Comparison of ENCODE assay signal across 8 mouse cellular contexts in the genomic region with DNA sequence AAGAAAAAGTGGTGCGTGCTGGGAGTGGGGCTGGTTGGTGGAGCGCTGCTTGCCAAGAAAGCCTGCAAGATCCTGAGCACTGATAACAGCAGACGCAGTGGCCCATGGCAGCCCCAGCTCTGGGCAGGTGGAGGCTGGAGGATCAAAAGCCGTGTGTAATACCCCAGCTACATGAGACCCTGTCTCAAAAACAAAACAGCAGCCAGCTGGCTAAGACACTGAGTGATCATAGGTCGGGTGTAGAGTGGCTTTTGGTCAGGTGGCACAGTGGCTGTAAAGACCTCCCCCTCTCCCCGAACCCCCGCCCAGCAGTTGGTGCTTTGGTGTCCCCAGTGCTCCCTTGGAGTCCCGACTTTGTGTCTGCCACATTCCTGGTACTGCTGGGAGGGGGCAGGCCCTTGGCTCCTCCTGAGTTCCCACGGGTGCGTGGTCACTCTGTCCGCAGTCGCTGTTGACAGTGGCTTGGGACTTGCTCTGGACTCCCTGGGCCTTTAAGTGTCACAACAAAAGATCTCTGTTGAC. TPM values are rescaled to one million over a fixed set of nuclear protein-coding genes. Genes with fewer than 3 reads are reported as not detected.
DNase-seq lines count a peak whose midpoint lies in the region; ATAC-seq and TF ChIP-seq lines count a peak whose summit lies in the region.

No protein-coding gene starts in this region.

- DNase-seq in lung, postnatal 36 days: no peak
- peak; percentile 57 for DNase-seq in thymus, postnatal 25 days
- no peak for DNase-seq in cerebellum, adult 8-10 months
- DNase-seq in gastrocnemius, postnatal 10 days: no peak

- TF ChIP-seq CTCF in cortical plate, adult 2 months (IDR thresholded peaks at IDR 0.05; ENCODE audit: extremely low read depth, insufficient read depth, low read length): no peak

- H3K9ac ChIP-seq in lung, embryonic 16.5 days (ENCODE audit: low read length): peak overlapping the region; percentile 42
- H3K9ac ChIP-seq in hindbrain, embryonic 12.5 days: peak overlapping the region; percentile 49

- peaks cover 10% of the 10 kb centered on the region for H3K36me3 ChIP-seq in lung, embryonic 16.5 days (ENCODE audit: control insufficient read depth, insufficient read depth, low read length)
- peaks cover 24% of the 10 kb centered on the region for H3K36me3 ChIP-seq in hindbrain, embryonic 12.5 days

- ATAC-seq in lung, embryonic 16.5 days (ENCODE audit: low read depth): no peak; the same call in 1 of the 2 replicates
- peak; percentile 62 for ATAC-seq in hindbrain, embryonic 12.5 days (ENCODE audit: low FRiP score)
- peak; percentile 22 for ATAC-seq in megakaryocyte-erythroid progenitor cell, adult 5-6 weeks (replicated peaks; ENCODE audit: low FRiP score, low TSS enrichment, poor library complexity, severe bottlenecking)

- peaks cover 48% of the 10 kb centered on the region for H3K4me1 ChIP-seq in lung, embryonic 16.5 days (replicated peaks; ENCODE audit: control insufficient read depth, insufficient read depth, low read length)
- H3K4me1 ChIP-seq in cortical plate, adult 2 months (ENCODE audit: control insufficient read depth, insufficient read depth, low read length): peaks cover 8% of the 10 kb centered on the region
- peaks cover 51% of the 10 kb centered on the region for H3K4me1 ChIP-seq in hindbrain, embryonic 12.5 days

- H3K4me3 ChIP-seq in lung, embryonic 16.5 days (ENCODE audit: low read length): peak overlapping the region; percentile 35
- no peak overlapping the region for H3K4me3 ChIP-seq in cortical plate, adult 2 months (ENCODE audit: insufficient read depth, low read length)
- H3K4me3 ChIP-seq in hindbrain, embryonic 12.5 days: peak overlapping the region; percentile 23

- H3K27me3 ChIP-seq in lung, embryonic 16.5 days (ENCODE audit: control insufficient read depth, insufficient read depth, low read depth, low read length): no peaks in the 10 kb centered on the region
- no peaks in the 10 kb centered on the region for H3K27me3 ChIP-seq in hindbrain, embryonic 12.5 days

- no peak for TF ChIP-seq POLR2A in cortical plate, adult 2 months (IDR thresholded peaks at IDR 0.05; ENCODE audit: extremely low read depth, insufficient read depth, low read length)

- H3K4me2 ChIP-seq in lung, embryonic 16.5 days (ENCODE audit: low read depth, low read length): peak overlapping the region; percentile 56
- H3K4me2 ChIP-seq in hindbrain, embryonic 12.5 days (replicated peaks): peak overlapping the region; percentile 54

- no peaks in the 10 kb centered on the region for H3K9me3 ChIP-seq in lung, embryonic 16.5 days (ENCODE audit: control insufficient read depth, low read length)
- no peaks in the 10 kb centered on the region for H3K9me3 ChIP-seq in hindbrain, embryonic 12.5 days (replicated peaks)

- peak overlapping the region; percentile 96 for H3K27ac ChIP-seq in lung, embryonic 16.5 days (ENCODE audit: low read length)
- peak overlapping the region; percentile 8; the same call in 1 of the 2 replicates for H3K27ac ChIP-seq in cortical plate, adult 2 months (ENCODE audit: insufficient read depth, low read length)
- peak overlapping the region; percentile 86 for H3K27ac ChIP-seq in hindbrain, embryonic 12.5 days

- 1% methylated on average over 12 of the region's 12 CpGs for WGBS in lung, embryonic 16.5 days
- under 1% methylated on average over 12 of the region's 12 CpGs for WGBS in hindbrain, embryonic 12.5 days

RNA-seq across cellular contexts. Expression of a gene that starts 23.8 kb away (rescaled TPM):
- polyA plus RNA-seq in lung, embryonic 16.5 days (2015; fragmentation: Nextera tagmentation; extraction: Ambion mirVana): 10.0 and 10.3 TPM in 2 replicates
- 31.5 and 32.5 TPM in 2 replicates for polyA plus RNA-seq in cortical plate, adult 2 months (2012; rRNA removed)
- polyA plus RNA-seq in hindbrain, embryonic 12.5 days (2016; fragmentation: Nextera tagmentation; extraction: Ambion mirVana): 14.9 and 15.6 TPM in 2 replicates
- 16.4 and 25.5 TPM in 2 replicates for total RNA-seq in megakaryocyte-erythroid progenitor cell, adult 5-6 weeks (2014; fragmentation: Nextera tagmentation)
- 2.7 and 4.9 TPM in 2 replicates for total RNA-seq in megakaryocyte-erythroid progenitor cell, adult 5-6 weeks (2017)
- 1 to 10 TPM; 4.3 to 4.8 TPM for total RNA-seq in gastrocnemius, postnatal 10 days (2021)

RNA-seq across cellular contexts. Expression of a gene that starts 38.7 kb away (rescaled TPM):
- polyA plus RNA-seq in lung, embryonic 16.5 days (2015; fragmentation: Nextera tagmentation; extraction: Ambion mirVana): 3.1 and 3.3 TPM in 2 replicates
- 19.4 and 21.1 TPM in 2 replicates for polyA plus RNA-seq in cortical plate, adult 2 months (2012; rRNA removed)
- 7.9 and 8.8 TPM in 2 replicates for polyA plus RNA-seq in hindbrain, embryonic 12.5 days (2016; fragmentation: Nextera tagmentation; extraction: Ambion mirVana)
- total RNA-seq in megakaryocyte-erythroid progenitor cell, adult 5-6 weeks (2014; fragmentation: Nextera tagmentation): 12.3 and 17.0 TPM in 2 replicates
- total RNA-seq in megakaryocyte-erythroid progenitor cell, adult 5-6 weeks (2017): 6.4 and 6.8 TPM in 2 replicates
- 10 to 100 TPM; 17.5 to 19.1 TPM for total RNA-seq in gastrocnemius, postnatal 10 days (2021)

Comparison
In these comparisons a context has a peak if more than half of its experiments do, and no peak if none do; other contexts are left out.
1. H3K27ac ChIP-seq: peak in every context shown above with its lines; median percentile 96 in lung, embryonic 16.5 days; 86 in hindbrain, embryonic 12.5 days; 8 in cortical plate, adult 2 months.